Mouse (Mus musculus) lung, adult 2 months (tissue): ENCODE measurements around the gene Mslnl. TPM values are rescaled to one million over a fixed set of nuclear protein-coding genes. Genes with fewer than 3 reads are reported as not detected.

Experiments
- DNase-seq: peaks from one replicate; pipeline ENCODE4 v3.0.0; 2022
- H3K4me1 ChIP-seq: fragments of 200-500 bp; 2 replicates; pipeline ENCODE4 v1.6.1; 2011; ENCODE audit warnings: low read length; ENCODE audit not compliant: control insufficient read depth, insufficient read depth
- H3K4me3 ChIP-seq: fragments of 200-500 bp; replicated peaks from 2 replicates; pipeline ENCODE3; 2011; ENCODE audit warnings: low read depth, mild to moderate bottlenecking, control low read depth, low read length; ENCODE audit errors: extremely low read depth
- CTCF ChIP-seq: fragments of 200-500 bp; IDR thresholded peaks from 2 replicates; pipeline ENCODE4 v1.5.1; 2011; ENCODE audit warnings: mild to moderate bottlenecking, low read length, control low read depth; ENCODE audit not compliant: insufficient read depth
- POLR2A ChIP-seq: fragments of 200-500 bp; IDR thresholded peaks from 2 replicates; pipeline ENCODE4 v1.6.1; 2011; ENCODE audit warnings: low read depth, mild to moderate bottlenecking, control low read depth, low read length, borderline replicate concordance; ENCODE audit errors: extremely low read depth
- WGBS: fragments of 180-500 bp; shearing (Covaris S2); methylation state at CpG from one replicate; pipeline ENCODE4 v1.1.7; 2018; 5-methylcytosine and 5-hydroxymethylcytosine counted together
- polyA plus RNA-seq: library from polyadenylated mRNA; depleted of rRNA; stranded (reverse); fragments of >200 nt; gene quantifications from 2 replicates; pipeline ENCODE4 v1.2.3, GENCODE M21; 2012

Gene Mslnl
- polyA plus RNA-seq, 1 experiment = 0.25 TPM

DNA sequence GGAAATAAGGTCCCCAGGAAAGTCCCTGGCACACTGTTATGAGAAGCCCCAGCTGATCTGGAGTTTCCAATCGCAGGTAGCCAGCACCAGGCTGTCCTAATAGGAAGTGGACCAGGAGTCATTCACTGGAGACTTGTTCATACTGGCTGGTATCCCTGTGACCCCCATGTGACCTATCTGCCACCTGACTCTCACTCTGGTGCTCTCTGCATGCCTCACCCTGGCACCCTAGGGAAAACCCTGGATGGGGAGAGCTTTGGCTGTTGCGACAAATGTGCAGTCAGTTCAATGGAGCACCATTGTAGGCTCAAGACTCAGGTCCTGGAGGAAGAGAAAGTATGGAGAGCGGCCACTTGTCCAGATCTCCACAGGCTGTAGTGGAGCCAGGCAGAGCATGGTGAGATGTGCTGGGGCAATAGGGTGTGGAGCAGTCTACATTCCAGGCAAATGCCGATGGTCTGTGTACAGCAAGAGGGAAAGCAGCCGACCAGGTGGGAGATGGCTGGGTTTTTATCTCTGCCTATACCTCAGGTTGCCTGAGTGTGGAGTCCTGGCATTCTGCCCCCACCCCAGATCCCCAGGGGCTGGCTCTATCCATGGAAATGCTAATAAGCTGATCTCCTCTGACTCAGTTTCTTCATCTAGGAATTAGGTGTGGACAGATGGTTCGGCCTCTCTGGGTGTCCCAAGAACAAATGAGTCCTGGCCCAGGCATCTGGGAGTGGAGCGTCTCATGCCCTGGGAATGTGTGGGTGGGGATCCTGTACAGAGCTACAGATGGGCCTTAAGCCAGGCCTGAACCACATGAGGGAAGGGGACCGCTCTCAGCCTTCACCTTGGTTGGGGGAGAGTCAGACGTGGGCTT lies 20.8 kb downstream of the Mslnl start:
- Histone ChIP-seq H3K4me3 (no peak overlapping the region), H3K4me1 (no peaks in the 10 kb centered on the region)
- DNase-seq = no peak
- no peak for TF ChIP-seq CTCF
- no peak for TF ChIP-seq POLR2A
- 55% methylated on average over 9 of the region's 9 CpGs for WGBS

DNA sequence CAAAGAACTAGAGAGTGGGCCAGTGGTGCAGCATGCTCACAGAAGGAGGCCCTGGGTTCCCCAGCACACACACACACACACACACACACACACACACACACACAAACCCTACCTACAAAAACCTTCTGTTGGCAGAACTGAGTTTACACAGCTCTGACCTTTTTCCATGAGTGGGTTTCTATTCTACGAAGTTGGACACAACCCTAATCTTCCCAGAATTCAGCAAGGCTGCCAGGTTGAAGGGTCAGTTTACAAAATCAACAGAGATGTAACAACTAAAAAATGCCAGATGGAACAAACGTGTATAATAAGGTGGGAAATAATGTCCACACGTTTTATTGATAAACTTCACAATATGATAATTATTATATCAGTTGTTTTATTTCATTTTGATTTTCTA lies 21.8 kb downstream of the Mslnl start:
- 48% methylated on average over 3 of the region's 3 CpGs for WGBS
- no peaks in the 10 kb centered on the region for H3K4me1 ChIP-seq
- H3K4me3 ChIP-seq = no peak overlapping the region
- TF ChIP-seq POLR2A (no peak), CTCF (no peak)
- no peak for DNase-seq

DNA sequence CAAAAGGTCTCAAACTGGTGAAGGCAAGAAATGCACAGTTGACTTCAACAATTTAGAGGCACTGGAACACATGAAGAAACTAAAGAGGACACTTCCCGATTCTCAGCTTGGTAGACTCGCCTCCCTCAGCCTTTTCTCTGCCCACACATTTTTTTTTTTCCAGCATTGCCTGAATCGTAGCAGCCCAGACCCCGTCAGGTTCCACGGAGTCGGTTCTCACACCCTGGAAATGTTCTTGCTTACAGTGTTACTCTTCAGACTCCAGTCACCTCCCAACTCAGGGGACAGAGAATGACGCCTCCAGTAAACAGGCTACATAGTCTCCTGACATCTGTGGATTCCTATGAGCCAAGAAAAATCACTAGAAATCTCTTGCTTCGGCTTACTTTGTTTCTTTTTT lies 24.3 kb downstream of the Mslnl start:
- 60% methylated on average over 8 of the region's 8 CpGs for WGBS
- H3K4me1 ChIP-seq = no peaks in the 10 kb centered on the region
- TF ChIP-seq CTCF = no peak
- TF ChIP-seq POLR2A = no peak
- no peak for DNase-seq
- H3K4me3 ChIP-seq = no peak overlapping the region

DNA sequence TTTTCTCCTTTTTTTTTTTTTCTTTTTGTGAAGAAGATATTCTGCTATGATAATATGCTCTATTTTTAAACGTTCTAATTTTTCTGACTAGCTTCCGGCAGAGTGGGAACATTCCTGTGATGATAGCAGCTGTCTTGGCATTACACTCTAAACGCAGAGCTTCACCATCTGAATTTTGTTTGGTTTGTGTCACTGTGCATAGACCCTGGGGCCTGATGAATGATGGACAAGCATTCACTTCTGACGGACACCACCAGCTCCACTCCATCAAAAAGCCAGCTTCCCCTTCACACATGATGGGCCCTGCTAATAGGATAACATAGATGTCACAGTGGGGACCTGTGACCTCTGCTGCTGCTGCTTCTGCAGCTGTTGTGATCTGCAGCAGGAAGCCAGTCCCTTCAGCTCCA lies 25.7 kb downstream of the Mslnl start:
- 34% methylated on average over 4 of the region's 4 CpGs for WGBS
- Histone ChIP-seq H3K4me1 (no peaks in the 10 kb centered on the region), H3K4me3 (no peak overlapping the region)
- no peak for TF ChIP-seq POLR2A
- no peak for TF ChIP-seq CTCF
- DNase-seq = no peak

DNA sequence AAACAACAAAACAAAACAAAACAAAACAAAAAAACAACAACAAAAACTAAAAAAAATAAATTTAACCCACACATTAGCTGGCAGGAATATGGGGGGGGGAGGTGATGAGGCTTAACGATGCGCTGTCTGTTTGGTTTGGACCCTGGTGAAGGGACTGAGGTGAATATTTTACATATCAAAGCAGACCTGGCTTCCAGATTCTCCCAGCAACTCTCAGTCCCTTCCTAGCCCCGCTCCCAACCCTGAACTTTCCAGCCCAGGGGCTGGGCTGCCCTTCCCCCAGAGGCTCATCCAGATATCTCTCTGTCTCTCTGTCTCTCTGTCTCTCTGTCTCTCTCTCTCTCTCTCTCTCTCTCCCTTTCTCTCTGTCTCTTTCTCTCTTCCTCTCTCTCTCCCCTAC lies 26.7 kb downstream of the Mslnl start:
- no peak for TF ChIP-seq POLR2A
- no peak for TF ChIP-seq CTCF
- H3K4me1 ChIP-seq = no peaks in the 10 kb centered on the region
- H3K4me3 ChIP-seq = no peak overlapping the region
- WGBS = 49% methylated on average over 3 of the region's 3 CpGs
- DNase-seq = no peak

DNA sequence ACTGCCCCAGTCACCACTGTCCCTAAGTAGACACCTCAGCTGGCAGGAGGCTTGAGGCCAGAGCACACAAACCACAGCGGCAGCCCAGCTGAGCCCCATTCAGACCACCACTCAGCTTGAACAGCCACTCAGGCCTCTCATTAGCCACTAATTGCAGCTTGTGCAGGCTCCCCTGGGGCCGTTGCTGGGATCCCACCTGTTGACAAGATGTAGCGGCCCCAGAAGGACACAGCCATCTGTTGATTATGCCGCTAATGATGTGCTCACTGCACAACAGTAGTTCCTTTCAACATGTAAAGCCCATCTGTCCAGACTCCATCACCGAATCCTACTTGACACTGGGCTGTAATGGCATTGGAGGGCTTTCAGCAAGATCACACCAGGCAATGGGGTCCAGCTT lies 30.0 kb downstream of the Mslnl start:
- 72% methylated on average over 5 of the region's 5 CpGs for WGBS
- DNase-seq = no peak
- Histone ChIP-seq H3K4me1 (no peaks in the 10 kb centered on the region), H3K4me3 (no peak overlapping the region)
- TF ChIP-seq CTCF = no peak
- no peak for TF ChIP-seq POLR2A

DNA sequence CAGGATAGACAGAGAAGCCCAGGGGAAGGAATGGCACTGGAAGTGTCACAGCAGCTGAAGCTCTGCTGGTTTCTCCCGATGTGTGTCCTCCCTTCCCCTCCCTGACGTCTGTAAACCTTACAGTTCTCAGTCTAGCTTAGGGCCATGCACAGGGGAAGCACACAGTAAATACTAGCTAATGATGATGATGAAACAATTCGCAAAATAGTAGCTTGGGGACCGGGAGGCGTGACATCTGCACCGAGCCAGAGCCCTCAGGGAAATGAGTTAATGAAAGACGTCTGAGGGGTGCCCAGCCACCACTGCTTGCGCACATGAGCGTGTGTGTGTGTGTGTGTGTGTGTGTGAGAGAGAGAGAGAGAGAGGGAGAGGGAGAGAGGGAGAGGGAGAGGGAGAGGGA lies 33.5 kb downstream of the Mslnl start:
- 51% methylated on average over 9 of the region's 9 CpGs for WGBS
- Histone ChIP-seq H3K4me3 (no peak overlapping the region), H3K4me1 (peaks cover 3% of the 10 kb centered on the region; the same call in 1 of the 2 replicates)
- TF ChIP-seq CTCF (no peak), POLR2A (no peak)
- DNase-seq = no peak

DNA sequence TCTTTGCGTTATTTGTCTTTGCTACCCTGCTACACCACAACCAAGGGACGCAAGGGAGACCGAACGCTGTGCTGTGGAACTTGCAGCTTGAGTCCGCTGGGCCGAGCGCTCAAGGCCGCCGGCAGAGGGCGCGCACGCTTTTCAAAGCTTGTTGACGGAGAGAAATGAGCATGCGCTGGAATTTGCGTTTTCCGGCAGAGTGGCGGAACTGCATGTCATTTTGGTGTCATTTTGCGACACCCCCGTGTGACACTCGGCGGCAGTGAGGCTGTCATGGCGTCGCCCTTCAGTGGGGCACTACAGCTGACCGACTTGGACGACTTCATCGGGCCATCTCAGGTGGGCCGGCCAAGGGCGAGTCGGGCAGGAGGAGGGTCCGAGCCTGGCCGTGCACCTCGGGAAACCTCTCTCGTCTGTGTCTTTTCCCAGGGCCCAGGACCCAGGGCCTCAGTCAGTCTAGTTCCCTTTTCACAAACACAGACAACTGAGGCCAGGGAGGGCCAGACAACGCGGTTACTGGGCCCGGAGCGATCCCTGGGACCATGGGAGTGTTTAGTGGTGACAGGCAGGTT lies 37.8 kb downstream of the Mslnl start, which contains the start of gene Narfl:
TSS of gene Narfl (plus strand) at position 228 of the 572 bp plus-strand sequence.
- under 1% methylated on average over 37 of the region's 37 CpGs for WGBS

DNA sequence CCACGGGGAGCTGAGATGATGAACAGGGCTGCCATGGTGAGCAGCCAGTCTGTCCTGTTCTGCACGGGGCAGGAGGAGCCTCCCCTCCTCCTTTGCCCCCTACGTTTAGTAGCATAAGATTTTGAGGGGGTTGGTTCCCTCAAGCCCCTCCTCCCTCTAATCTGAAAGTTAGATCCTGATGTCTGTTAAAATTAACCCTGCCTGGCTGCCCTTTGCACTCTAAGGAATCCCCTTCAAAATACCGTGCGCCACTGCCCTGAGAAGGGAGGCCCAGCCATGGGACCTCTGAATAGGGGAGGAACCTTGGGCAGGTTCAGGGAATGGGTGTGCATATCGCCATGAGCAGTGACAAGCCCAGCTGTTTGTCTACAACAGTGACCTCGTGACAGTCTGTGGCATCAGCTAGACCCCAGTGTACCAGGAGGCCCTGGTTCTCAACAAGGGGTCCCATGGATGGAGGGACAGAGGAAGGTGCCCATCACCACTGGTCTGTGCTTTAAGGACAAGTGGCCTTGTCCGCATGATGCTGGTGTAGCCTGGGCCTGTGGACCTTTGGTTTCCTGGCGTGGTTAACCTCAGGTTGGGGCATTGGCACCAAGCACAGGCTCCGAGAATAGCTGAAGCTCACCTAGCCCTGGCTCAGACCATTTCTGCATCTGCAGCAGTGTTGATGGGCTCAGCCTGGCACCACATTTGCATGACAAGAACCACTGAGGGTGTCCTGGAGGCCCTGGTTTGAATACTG lies 39.6 kb downstream of the Mslnl start:
- TF ChIP-seq CTCF (no peak), POLR2A (no peak)
- DNase-seq = no peak
- WGBS = 82% methylated on average over 10 of the region's 10 CpGs
- H3K4me3 ChIP-seq = no peak overlapping the region
- H3K4me1 ChIP-seq = peaks cover 4% of the 10 kb centered on the region; the same call in 1 of the 2 replicates

More for the DNA sequence above, 37.8 kb downstream of the Mslnl start, which contains the start of gene Narfl:
- TF ChIP-seq CTCF (peak; percentile 83), POLR2A (peak; percentile 87)
- peak; percentile 98 for DNase-seq
- peaks cover 4% of the 10 kb centered on the region; the same call in 1 of the 2 replicates for H3K4me1 ChIP-seq
- peak within 1 kb of the TSS; percentile 63 for H3K4me3 ChIP-seq
